Mouse (Mus musculus): ENCODE measurements around the gene Cog6.
A peak's percentile ranks its signal among the peaks of the same experiment; 100 is the strongest.

The Cog6 gene

GRCm38 (mm10) chr3:53016436-53017340 lies at the start of gene Cog6:
Cog6 (minus strand) TSS chr3:53017237.
- peak; percentile 80 to 82 for DNase-seq (ENCODE audit: low spot score in 2 of 2)

- DNase-seq (ENCODE audit: low spot score in 2 of 2) = no peak
Measured at GRCm38 (mm10) chr3:53066095-53066372, 49.0 kb upstream of the Cog6 start.

GRCm38 (mm10) chr3:53065267-53066094 lies 48.4 kb upstream of the Cog6 start:
- no peak for DNase-seq (ENCODE audit: low spot score in 2 of 2)

GRCm38 (mm10) chr3:53063423-53064147 lies 46.5 kb upstream of the Cog6 start:
- DNase-seq (ENCODE audit: low spot score in 2 of 2) = no peak

GRCm38 (mm10) chr3:53059959-53060358 lies 42.9 kb upstream of the Cog6 start:
- no peak for DNase-seq (ENCODE audit: low spot score in 2 of 2)

- no peak for DNase-seq (ENCODE audit: low spot score in 2 of 2)
Measured at GRCm38 (mm10) chr3:53056430-53056829, 39.4 kb upstream of the Cog6 start.

GRCm38 (mm10) chr3:53052385-53052784 lies 35.3 kb upstream of the Cog6 start:
- no peak for DNase-seq (ENCODE audit: low spot score in 2 of 2)

- DNase-seq (ENCODE audit: low spot score in 2 of 2) = no peak
Measured at GRCm38 (mm10) chr3:53046371-53046770, 29.3 kb upstream of the Cog6 start.

- DNase-seq (ENCODE audit: low spot score in 2 of 2) = no peak
Measured at GRCm38 (mm10) chr3:53045697-53046096, 28.7 kb upstream of the Cog6 start.

- no peak for DNase-seq (ENCODE audit: low spot score in 2 of 2)
Measured at GRCm38 (mm10) chr3:53044682-53045299, 27.8 kb upstream of the Cog6 start.

- no peak for DNase-seq (ENCODE audit: low spot score in 2 of 2)
Measured at GRCm38 (mm10) chr3:53044238-53044637, 27.2 kb upstream of the Cog6 start.

GRCm38 (mm10) chr3:53043206-53043780 lies 26.3 kb upstream of the Cog6 start:
- DNase-seq (ENCODE audit: low spot score in 2 of 2) = no peak

- DNase-seq (ENCODE audit: low spot score in 2 of 2) = no peak
Measured at GRCm38 (mm10) chr3:53042240-53042567, 25.2 kb upstream of the Cog6 start.

- DNase-seq (ENCODE audit: low spot score in 2 of 2) = peak; percentile 31 to 63
Measured at GRCm38 (mm10) chr3:53041411-53042239, 24.6 kb upstream of the Cog6 start, which contains the start of gene Lhfp. Lhfp (plus strand) TSS chr3:53041528.

- no peak for DNase-seq (ENCODE audit: low spot score in 2 of 2)
Measured at GRCm38 (mm10) chr3:53040593-53041410, 23.8 kb upstream of the Cog6 start.

- DNase-seq (ENCODE audit: low spot score in 2 of 2) = no peak
Measured at GRCm38 (mm10) chr3:53039746-53040145, 22.7 kb upstream of the Cog6 start.

GRCm38 (mm10) chr3:53038913-53039312 lies 21.9 kb upstream of the Cog6 start:
- DNase-seq (ENCODE audit: low spot score in 2 of 2) = no peak

- no peak for DNase-seq (ENCODE audit: low spot score in 2 of 2)
Measured at GRCm38 (mm10) chr3:53036941-53037340, 19.9 kb upstream of the Cog6 start.

GRCm38 (mm10) chr3:53036076-53036475 lies 19.0 kb upstream of the Cog6 start:
- DNase-seq (ENCODE audit: low spot score in 2 of 2) = no peak

GRCm38 (mm10) chr3:53033448-53033847 lies 16.4 kb upstream of the Cog6 start:
- no peak for DNase-seq (ENCODE audit: low spot score in 2 of 2)

Data from frontal cortex, postnatal 10 days (tissue).